Comparison of ENCODE assay signal across 8 mouse cellular contexts in the genomic region with DNA sequence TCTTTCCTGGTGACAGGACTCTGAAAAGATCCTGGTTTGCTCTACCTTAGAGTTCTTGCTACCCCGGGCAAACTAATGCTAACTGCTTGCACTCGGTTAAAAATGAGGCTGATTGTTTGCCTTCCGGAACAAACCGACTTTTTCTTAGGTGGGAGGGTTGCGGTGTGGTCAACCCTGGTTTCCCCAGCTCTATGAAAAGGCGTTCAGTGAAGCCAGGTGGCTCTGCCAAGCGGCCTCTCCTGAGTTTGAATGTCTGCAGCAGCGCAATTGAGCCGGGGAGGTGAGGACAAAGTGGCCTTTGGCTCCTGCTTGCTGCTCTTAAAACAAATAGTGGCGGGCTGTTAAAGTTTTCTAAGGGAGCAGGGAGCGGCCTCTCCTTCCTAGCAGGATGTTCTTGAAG. TPM values are rescaled to one million over a fixed set of nuclear protein-coding genes. Genes with fewer than 3 reads are reported as not detected.
DNase-seq lines count a peak whose midpoint lies in the region; ATAC-seq and TF ChIP-seq lines count a peak whose summit lies in the region.

No protein-coding gene starts in this region.

- peak overlapping the region; percentile 31 for H3K4me3 ChIP-seq in embryonic fibroblast, embryonic 13.5 days (ENCODE audit: insufficient read depth, low read length)
- peak overlapping the region; percentile 41 for H3K4me3 ChIP-seq in lung, embryonic 14.5 days (ENCODE audit: low read depth, low read length)
- H3K4me3 ChIP-seq in spleen, adult 2 months (ENCODE audit: extremely low read depth, insufficient read depth, insufficient read length), result peak overlapping the region; percentile 69

- 15% methylated on average over 11 of the region's 11 CpGs for whole genome bisulfite sequencing in lung, embryonic 14.5 days
- 3% methylated on average over 11 of the region's 11 CpGs for WGBS in spleen, adult 2 months

- peak overlapping the region; percentile 92 for H3K4me2 ChIP-seq in lung, embryonic 14.5 days

- 0 out of 2 replicates have a peak, but pooled peaks have one; percentile 12 for ATAC-seq in lung, embryonic 14.5 days (ENCODE audit: insufficient read depth)

- TF ChIP-seq CTCF in embryonic fibroblast, embryonic 13.5 days (IDR thresholded peaks at IDR 0.05; ENCODE audit: borderline replicate concordance, insufficient read depth, low read length), result no peak
- no peak for TF ChIP-seq CTCF in lung, embryonic 14.5 days (IDR thresholded peaks at IDR 0.05; ENCODE audit: low read depth)
- no peak for TF ChIP-seq CTCF in spleen, adult 2 months (IDR thresholded peaks at IDR 0.05; ENCODE audit: extremely low read depth, insufficient read depth, insufficient read length, insufficient replicate concordance)

- peak overlapping the region; percentile 45; the same call in 1 of the 2 replicates for H3K9ac ChIP-seq in lung, embryonic 14.5 days

- DNase-seq in ZHBTc4 (ENCODE audit: low read depth, low spot score), result peak; percentile 20
- peak; percentile 47 for DNase-seq in kidney, adult 11 months
- peak; percentile 19 for DNase-seq in lung, embryonic 14.5 days
- peak in 1 of 2 experiments; percentile 44 for DNase-seq in spleen, adult 2 months (ENCODE audit: low read depth in 1 of 2, low spot score in 2 of 2)
- no peak for DNase-seq in gastrocnemius, adult 18-20 months (ENCODE audit: low spot score)
- no peak for DNase-seq in adrenal gland, adult 8-10 months
- DNase-seq in urinary bladder, postnatal 25 days (ENCODE audit: low spot score), result no peak

- peaks cover 8% of the 10 kb centered on the region for H3K4me1 ChIP-seq in embryonic fibroblast, embryonic 13.5 days (ENCODE audit: control insufficient read depth, insufficient read depth, low read length)
- no peaks in the 10 kb centered on the region for H3K4me1 ChIP-seq in lung, embryonic 14.5 days (ENCODE audit: insufficient read depth)
- peaks cover 22% of the 10 kb centered on the region; the same call in 1 of the 2 replicates for H3K4me1 ChIP-seq in spleen, adult 2 months (ENCODE audit: control insufficient read depth, insufficient read depth, insufficient read length)

- no peak overlapping the region for H3K27ac ChIP-seq in embryonic fibroblast, embryonic 13.5 days (ENCODE audit: insufficient read depth, low read length)
- no peak overlapping the region for H3K27ac ChIP-seq in lung, embryonic 14.5 days (ENCODE audit: low read depth)
- H3K27ac ChIP-seq in spleen, adult 2 months (ENCODE audit: insufficient read depth, low read length), result peak overlapping the region; percentile 69

- H3K9me3 ChIP-seq in lung, embryonic 14.5 days (ENCODE audit: low read depth, low read length), result no peaks in the 10 kb centered on the region

- no peak for TF ChIP-seq POLR2A in embryonic fibroblast, embryonic 13.5 days (IDR thresholded peaks at IDR 0.05; ENCODE audit: low read depth, low read length)
- no peak for TF ChIP-seq POLR2A in spleen, adult 2 months (IDR thresholded peaks at IDR 0.05; ENCODE audit: low read depth, low read length)

- H3K27me3 ChIP-seq in lung, embryonic 14.5 days (ENCODE audit: insufficient read depth, low read length), result no peaks in the 10 kb centered on the region
- no peaks in the 10 kb centered on the region for H3K27me3 ChIP-seq in spleen, adult 2 months (ENCODE audit: control insufficient read depth, insufficient read depth, low read length)

- H3K36me3 ChIP-seq in lung, embryonic 14.5 days (ENCODE audit: insufficient read depth), result no peaks in the 10 kb centered on the region
- no peaks in the 10 kb centered on the region for H3K36me3 ChIP-seq in spleen, adult 2 months (ENCODE audit: control insufficient read depth, insufficient read depth, low read length)

RNA-seq across cellular contexts. Expression of gene Mcoln2, which starts 0.9 kb away (rescaled TPM):
- polyA plus RNA-seq in embryonic fibroblast, embryonic 13.5 days (2011; ENCODE audit: insufficient read length, low read depth, missing spikeins), result 0.70 TPM in 1 of 2 replicates, not detected in the other
- polyA plus RNA-seq in lung, embryonic 14.5 days (2014; fragmentation: Nextera tagmentation; extraction: Ambion mirVana), result 0.32 and 0.33 TPM in 2 replicates
- 6.6 and 8.2 TPM in 2 replicates for polyA plus RNA-seq in spleen, adult 2 months (2012; rRNA removed)
- total RNA-seq in gastrocnemius, adult 18-20 months (2021), result not detected
- total RNA-seq in adrenal gland, adult 8-10 months (2022), result 1 to 10 TPM in 2 of 4 experiments, under 1 TPM in 2; 0.17 to 1.2 (median 0.63) TPM

RNA-seq across cellular contexts. Expression of gene Mcoln3, which starts 33.3 kb away (rescaled TPM):
- polyA plus RNA-seq in embryonic fibroblast, embryonic 13.5 days (2011; ENCODE audit: insufficient read length, low read depth, missing spikeins), result not detected in 2 replicates
- 0.61 and 1.0 TPM in 2 replicates for polyA plus RNA-seq in lung, embryonic 14.5 days (2014; fragmentation: Nextera tagmentation; extraction: Ambion mirVana)
- 3.2 and 4.1 TPM in 2 replicates for polyA plus RNA-seq in spleen, adult 2 months (2012; rRNA removed)
- total RNA-seq in gastrocnemius, adult 18-20 months (2021), result not detected
- under 1 TPM in 2 of 4 experiments, not detected in 2; 0.09 to 0.46 TPM for total RNA-seq in adrenal gland, adult 8-10 months (2022)

RNA-seq across cellular contexts. Expression of gene Wdr63, which starts 42.6 kb away (rescaled TPM):
- polyA plus RNA-seq in embryonic fibroblast, embryonic 13.5 days (2011; ENCODE audit: insufficient read length, low read depth, missing spikeins), result 1.1 and 1.4 TPM in 2 replicates
- polyA plus RNA-seq in lung, embryonic 14.5 days (2014; fragmentation: Nextera tagmentation; extraction: Ambion mirVana), result 0.12 TPM in 1 of 2 replicates, not detected in the other
- polyA plus RNA-seq in spleen, adult 2 months (2012; rRNA removed), result not detected in 2 replicates
- total RNA-seq in gastrocnemius, adult 18-20 months (2021), result not detected
- not detected for total RNA-seq in adrenal gland, adult 8-10 months (2022)

Comparison
In these comparisons a context has a peak if more than half of its experiments do, and no peak if none do; other contexts are left out.
1. DNase-seq: peak in ZHBTc4 (single experiment), kidney, adult 11 months (single experiment) and lung, embryonic 14.5 days (single experiment); none in gastrocnemius, adult 18-20 months (single experiment), adrenal gland, adult 8-10 months (single experiment) and urinary bladder, postnatal 25 days (single experiment).
2. Peak in every context shown above with its lines, with median percentiles within 50 percentile points of each other: H3K4me3 ChIP-seq.